Mouse (Mus musculus) embryo, embryonic 11 days (tissue): Measurements from ENCODE around the gene Slc9a9.
A peak's percentile ranks its signal among the peaks of the same experiment; 100 is the strongest.

Source experiments
- DNase-seq: peaks from one replicate; pipeline ENCODE4 v3.0.0-alpha.2; 2015

Slc9a9 gene

DNA sequence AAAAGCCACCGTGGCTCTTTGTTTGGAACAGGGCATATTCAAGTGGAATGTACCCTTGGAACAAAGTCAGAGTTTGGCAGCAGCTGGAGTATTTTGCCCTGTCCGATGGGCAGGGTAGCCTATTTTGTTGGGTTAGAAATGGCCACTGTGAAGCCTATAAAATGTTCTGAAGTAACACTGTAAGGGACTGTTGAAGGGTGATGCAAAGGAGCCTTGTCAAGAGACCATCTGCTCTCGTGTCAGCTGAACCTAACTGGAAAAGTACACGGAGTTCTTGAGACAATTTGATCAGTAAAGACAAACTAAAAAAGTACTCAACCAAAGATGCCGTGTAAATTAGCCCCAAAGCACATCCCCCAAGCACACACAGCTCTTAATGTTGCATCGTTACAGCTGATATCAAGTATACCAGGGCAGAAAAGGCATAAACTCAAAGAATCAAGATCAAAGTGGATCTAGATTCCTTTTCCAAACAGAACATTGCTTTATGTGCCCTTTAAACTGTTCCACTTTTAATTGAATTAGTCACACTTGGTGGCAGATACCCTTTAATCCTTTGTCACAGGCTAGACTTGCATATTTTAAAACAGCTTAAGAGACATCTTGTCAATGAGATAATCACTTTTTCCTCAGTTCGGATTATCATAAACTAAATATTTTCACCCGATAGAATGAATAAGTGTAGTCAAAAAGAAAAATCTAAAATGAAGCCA, 416.6 kb downstream of the Slc9a9 start:
- no peak for DNase-seq

DNA sequence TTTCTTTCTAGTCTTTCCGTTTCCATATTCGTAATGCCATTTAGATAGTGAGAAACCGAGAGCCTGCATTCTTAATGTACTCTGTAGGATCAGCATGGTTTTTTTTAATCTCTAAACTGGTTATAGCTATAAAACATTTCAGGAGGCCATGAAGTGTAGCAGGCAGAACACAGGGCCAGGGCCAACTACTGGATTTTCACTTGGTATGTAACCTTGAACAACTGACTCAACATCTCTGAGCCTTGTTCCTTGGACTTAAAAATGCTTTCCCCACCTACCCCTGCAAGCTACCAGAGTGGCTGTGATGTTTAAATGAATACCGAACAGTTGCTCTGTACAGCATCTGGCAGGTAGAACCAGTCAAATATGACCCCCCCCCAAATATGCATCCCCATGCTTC, 418.5 kb downstream of the Slc9a9 start:
- no peak for DNase-seq

DNA sequence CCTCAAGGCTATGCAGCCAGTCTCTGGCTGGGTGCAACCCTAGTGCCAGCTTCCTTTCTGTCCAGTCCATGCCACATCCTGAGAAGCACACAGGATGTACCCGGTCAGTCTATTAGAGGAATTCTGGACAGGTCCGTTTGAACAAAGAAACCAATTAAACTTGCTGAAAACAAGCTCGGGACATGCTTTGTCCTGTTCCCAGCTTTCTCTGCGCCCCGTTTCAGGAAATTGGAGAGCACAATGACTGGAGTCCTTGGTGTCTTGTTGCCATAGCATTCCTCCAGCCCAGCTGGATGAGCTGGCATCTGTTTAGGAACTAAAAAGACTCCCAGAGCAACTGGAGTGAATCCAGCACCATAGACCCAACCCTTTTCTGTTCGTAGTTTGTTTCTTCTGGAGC, 419.3 kb downstream of the Slc9a9 start:
- DNase-seq, result no peak

DNA sequence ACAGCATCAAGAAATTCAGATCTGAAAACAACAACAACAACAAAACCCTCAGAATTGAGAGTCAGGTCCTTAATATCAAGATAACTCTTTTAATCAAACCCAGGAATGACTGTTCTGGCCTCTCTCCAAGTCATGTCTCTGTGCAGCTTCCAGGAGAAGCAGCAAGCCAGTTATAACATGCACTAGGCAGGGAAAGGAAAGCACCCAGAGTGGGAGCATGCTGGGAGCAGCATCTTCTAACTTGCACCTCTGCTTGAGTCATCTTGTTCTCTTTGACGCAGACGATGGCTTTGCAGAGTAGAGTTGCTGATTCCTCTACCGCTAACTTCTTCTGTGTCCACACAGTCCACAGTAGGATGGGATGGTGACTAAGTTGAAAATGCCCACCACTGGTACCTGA, 426.8 kb downstream of the Slc9a9 start:
- DNase-seq, result no peak

DNA sequence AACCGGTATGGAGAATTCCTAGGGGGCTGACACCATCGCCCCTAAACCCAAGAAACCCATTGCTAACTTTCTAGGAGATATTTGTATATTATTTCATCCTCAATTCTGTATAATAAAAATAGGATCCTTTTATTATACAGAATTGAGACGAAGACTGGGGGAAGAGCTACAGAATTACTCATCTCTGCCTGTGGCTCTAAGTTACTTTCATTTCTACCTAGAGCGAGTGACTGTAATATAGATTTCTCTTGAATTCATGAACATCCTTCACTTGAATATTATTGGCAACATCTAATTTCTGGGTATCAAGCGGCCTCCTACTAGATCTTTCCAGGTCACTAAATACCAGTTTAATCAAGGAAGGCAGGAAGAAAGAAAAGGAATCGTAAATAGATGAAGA, 436.1 kb downstream of the Slc9a9 start:
- DNase-seq, result no peak

DNA sequence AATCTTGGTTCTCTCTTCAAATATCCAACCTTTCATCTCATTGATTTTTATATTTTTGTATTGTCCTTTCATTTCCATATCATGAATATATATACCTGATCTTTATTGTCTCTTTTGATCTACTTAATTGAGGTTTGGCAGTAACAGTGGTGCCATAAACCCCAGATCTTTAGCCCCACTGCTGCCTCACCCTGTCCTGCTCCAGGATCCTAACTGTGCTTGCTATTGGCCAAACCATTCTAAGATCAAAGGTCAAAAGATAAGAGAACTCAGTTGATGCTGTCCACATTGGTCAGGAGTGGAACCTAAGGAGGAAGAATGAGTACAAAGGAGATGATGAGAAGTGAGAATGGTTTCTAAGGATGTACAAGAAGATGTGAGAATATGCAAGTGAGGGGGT, 440.1 kb downstream of the Slc9a9 start:
- DNase-seq, result no peak

DNA sequence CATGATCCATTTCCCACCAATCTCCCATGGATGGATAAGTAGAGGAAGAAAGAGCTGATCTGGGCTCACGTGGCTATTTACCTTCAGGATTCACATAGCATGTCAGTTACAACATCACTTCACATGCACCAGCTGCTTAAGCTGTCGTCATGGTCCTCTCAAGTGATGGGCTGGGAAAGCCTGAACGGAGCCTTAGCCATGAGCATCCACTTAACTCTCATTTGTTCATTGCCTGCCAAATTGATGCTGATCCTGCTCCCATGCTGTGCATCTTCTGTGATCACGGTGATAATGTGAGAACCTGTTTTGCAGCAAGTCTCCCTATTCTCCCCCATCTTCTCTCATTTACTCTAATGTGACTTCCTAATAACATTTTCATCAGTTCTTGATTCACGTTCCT, 441.1 kb downstream of the Slc9a9 start:
- no peak for DNase-seq

DNA sequence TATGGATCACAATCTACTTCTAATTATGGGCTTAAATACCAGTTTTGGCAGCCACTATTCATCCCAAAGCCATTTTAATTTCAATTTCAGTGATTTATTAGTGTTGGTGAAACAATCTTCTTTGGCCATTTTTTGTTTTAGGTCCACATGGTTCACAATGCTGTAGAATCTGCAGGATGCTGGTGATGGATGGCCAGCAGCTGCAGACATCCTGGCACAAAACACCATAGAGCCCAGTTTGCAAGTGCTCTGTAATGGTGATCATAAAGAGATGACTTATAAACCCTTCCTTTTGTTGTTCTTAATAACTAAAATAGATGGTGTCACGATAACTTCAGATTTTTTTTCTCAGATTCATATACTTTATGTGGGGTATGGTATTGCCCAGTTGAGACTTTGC, 442.0 kb downstream of the Slc9a9 start:
- DNase-seq, result no peak

DNA sequence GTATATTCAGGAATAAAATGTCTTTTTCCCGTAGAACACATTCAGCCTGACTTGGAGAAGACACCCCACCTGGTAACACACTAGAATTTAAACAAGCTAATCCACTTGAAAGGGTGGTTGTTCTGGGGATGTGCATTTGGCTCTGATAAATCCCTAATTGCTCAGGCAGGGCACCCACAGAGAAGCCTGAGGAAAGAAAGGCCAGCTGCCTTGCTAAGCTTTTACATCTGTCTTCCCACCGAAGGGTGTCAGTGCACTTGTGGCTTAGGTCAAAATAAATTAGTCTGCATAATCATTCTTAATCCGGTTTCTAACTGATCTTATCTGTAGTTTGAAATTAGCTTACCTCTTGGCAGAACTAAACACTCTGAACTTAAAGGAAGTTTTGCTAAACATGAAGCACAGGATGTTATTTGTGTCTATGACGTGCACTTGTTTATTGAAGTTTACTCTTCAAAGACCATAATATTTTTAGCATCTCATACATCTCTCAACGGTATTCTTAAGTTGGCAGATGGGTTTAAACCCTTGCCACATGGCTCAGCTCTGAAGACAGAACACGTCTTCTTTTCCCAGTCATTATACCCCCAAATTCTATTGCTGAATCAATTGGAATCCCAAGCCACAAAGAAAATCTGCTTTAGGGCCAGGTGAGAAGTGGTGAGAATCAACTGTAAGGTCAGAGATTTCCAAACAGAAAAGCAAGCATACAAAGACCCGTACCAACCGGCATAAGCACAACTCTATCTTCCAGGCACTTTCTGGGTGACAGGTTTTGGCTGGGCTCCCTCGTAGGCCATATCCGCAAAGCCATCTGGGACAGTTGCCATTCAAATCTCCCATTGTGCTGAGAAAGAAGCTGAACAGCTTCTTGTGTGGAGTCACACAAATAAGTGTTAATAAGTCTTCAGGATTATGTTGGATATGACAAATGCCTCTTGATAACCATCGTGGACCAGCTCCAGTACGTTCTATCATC, 443.7 kb downstream of the Slc9a9 start:
- DNase-seq, result no peak

DNA sequence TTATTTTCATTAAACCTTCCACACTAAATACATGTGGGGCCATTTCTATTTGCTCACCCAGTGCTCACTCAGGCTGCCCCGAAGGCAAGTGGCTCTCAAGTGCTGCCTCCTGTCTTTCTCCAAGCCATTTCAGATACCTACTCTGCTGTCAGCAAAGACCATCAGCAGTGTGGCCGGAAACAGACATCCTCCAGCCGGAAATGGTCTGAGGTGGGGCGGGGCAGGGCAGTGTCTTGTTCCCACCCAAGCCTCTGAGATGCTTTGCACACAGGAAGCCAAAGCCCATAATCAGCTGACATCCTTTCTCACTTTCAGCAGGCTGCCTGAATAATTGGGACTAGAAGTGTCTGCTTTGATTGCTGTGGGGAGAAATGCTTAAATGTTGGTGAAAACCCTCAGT, 450.4 kb downstream of the Slc9a9 start:
- DNase-seq, result peak; percentile 14

DNA sequence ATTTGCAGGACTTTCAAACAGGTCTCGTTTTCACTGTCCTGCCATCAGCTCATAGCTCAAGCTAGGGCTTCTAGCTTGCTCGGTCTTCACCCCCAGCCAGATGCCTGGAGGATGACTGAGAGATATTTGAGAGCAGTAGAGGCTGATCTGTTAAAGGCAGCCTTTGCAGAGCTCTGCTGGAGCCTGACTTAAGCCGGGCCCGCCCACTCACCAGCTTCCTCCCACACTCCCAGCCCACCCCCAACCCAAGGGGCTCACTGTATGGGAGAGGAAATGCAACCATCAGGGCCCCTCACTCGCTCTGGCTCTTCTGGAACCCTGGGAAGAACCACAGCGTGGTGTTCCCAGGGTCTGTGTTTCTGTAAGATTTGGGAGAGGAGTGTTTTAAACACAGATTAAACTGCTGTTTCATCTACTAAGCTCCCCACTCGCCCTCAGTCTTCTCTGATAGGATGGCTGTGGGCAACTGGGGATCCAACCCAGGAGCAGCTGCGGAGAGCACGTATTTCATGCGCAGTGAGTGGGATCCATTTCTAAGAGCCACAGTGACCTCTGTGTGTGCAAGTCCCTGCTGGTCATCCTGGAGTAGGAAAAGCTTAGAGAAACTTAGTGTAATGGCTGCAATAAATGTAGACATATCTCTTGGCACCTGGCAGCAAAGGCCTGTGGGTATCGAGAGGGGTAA, 451.6 kb downstream of the Slc9a9 start:
- DNase-seq, result peak; percentile 69

DNA sequence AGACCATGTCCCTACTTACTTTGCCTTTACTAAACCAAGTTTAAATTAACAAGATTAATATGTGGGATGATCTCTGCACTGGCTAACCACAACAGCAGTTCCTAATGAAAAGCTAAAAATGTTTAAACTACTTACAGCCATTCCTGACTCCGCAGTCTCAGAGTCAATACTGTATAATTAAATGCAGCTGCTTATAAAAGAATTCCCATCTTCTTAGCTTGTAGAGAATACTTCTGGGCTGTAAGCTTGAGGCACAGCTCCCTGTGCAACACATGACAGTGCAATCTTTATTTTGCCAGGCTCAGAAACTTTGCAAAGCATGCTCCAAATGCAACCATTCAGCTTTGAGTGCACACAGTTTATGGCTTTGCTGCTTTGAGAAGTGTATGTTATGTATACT, 456.0 kb downstream of the Slc9a9 start:
- DNase-seq, result no peak

DNA sequence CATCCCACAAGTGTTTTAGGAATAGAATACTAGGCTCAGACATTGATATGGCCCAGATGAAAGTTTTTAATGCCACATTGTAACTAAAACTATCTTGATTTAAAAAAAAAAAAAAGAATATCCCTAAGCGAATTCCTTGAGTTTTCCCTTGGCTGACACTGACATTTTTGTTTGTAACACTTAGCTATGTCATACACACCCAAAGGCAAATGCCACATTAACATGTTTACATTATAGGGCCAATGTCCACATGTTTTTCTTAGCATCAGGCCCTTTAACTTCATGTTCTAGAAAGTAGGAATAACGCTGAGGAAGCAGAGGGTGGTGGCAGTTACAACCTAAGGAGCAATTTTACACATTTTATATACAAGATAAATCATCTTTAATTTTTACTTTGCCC, 458.1 kb downstream of the Slc9a9 start:
- DNase-seq, result no peak

DNA sequence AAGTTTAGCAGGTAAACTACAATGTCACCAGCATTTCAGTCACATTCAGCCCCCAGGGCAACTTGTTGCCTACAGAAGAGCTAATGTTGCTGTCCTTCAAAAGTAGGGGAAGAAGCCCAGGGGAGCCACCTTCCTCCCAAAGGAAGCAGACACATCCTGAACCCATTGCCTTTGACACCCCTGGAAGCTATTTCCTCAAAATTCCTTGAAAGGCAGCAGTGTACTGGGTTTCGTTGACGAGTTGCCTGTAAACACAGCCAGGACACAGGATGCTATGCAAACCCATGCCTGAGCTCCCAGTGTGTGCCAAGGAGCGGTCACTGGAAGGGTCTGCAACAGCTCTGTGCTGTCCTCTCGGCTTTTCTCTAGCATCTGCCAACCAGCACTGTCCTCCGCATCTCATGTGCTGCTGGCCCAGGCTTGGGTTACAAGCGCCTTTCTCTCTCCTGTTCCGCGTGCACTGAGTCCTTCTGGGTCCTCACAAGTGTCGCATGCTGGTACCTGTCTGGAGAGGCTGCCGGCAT, 479.6 kb downstream of the Slc9a9 start:
- no peak for DNase-seq

DNA sequence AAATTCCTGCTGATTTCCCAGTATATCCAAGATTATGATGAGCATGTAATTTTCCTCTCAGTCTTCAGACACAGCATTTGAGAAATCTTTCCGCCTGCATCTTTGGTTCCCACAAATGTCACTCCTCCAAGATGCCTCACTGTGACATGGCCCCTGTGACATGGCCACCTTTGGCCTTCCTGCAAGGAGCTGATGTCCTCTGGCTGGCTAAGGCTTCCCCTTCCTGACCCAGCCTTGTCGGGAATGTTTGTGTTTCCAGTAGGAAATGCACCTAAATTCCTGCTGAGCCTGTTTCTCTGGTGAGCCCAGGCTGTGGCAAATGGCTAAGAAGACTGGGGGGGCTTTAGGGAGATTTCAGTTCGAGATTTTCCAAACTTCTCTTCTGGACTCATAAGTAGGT, 480.4 kb downstream of the Slc9a9 start:
- DNase-seq, result no peak

DNA sequence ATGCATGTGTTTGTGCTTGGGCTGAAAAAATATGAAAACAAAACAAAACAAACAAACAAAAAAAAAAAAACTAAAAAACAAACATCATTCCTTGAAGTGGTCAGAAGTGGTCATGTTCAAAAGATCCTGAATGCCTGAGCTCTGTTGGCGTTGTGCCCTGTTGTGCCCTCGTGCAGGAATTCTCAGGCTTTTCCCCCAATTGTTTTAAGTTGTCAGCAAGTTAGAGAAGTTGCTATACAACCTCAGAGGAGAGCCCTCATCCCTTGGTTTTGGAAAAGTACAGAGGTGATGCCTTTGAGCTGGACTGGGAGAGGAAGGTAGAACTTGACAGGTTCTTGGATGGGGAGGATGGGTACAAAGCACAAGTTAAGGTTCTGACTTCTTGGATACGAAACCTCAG, 480.9 kb downstream of the Slc9a9 start:
- DNase-seq, result no peak

DNA sequence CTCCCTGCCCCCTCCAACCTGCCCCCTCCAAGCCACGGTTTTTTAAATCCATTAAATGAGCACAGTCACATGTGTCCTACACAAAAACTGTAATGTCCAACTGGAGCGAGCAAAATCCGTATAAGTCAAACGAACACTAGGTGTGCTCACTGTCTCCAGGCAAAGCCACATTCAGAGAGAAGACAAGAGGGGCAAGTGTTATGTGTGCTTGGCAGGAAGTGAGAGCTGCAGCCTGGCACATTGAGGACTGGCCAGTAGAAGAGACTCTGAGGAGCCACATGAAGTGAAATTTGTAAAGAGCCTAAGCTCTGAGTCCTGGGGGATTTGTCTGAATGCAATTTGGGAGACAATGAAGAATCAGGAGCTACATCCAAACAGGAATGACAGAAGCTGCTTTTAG, 481.3 kb downstream of the Slc9a9 start:
- DNase-seq, result no peak

DNA sequence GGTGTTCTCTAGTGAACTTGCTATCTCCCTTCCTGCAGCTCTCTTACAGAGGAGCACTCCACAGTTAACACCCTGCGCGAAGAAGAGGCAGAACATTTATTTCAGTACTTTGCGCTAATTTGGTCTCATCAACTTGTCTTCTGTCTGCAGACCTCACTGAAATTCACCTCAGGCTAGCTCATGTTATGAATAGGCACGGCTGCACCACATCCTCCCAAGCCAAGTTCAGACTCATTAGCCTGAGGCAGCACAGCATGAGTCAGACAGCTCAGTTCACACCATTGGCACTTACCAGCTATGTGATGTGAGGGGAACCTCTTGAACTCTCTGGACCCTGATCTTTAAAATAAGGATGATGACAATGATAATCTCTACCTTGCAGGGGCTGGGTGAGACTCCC, 482.0 kb downstream of the Slc9a9 start:
- peak; percentile 16 for DNase-seq

DNA sequence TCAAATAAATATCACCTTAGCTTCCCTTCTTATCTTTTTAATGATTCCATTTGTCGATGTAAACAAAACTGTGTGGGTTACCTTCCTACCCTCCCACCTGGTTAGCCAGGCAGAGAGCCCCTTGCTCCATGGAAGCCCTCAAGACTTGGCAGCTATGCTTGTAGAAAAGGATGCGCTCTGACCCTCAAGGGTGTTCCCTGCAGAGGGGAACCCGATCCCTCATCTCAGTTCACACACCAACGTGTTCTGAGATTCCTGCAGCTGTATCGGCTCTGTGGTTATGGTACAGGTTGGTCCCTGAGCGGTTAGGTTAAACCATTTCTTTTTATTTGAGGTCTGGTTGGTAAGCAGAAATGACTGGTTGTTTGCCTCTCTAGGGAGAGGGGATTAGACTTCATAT, 484.3 kb downstream of the Slc9a9 start:
- no peak for DNase-seq

DNA sequence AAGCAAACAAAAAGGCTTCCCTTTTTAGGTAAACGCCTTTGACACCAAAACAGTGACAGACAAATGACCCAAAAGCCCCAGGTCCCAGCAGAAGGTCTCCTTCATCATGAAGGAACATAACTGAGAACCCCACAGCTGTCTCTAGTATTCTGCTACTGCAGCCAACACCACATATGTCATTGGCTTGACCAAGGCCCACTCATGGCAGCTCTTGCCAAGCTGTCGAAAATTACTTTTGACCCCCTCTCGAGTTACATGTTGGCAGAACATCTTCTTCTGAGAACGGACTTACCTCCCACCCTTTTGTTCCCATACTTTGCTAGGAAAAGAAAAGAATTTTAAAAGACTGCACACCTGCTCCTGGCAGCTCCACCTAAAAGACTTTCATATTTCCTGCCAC, 488.2 kb downstream of the Slc9a9 start:
- DNase-seq, result no peak

DNA sequence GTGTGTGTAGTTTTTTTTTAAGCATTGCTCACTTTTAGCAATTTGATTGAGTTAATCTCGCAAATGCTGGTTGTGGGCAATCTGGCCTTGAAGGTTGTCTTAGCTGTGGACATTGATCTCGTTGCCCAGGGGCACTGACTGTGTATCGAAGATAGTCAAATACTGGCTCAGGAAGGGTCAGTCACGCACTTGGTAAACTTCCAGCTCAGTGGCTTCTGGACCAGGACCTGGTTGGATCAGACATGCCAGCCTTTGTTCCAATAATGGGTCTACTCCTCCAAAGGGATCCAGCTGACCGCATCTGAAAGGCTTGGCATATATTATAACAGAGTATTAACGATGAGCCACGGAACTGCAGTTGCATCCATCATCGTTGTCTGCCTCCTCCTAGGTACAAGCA, 489.2 kb downstream of the Slc9a9 start:
- DNase-seq, result no peak

DNA sequence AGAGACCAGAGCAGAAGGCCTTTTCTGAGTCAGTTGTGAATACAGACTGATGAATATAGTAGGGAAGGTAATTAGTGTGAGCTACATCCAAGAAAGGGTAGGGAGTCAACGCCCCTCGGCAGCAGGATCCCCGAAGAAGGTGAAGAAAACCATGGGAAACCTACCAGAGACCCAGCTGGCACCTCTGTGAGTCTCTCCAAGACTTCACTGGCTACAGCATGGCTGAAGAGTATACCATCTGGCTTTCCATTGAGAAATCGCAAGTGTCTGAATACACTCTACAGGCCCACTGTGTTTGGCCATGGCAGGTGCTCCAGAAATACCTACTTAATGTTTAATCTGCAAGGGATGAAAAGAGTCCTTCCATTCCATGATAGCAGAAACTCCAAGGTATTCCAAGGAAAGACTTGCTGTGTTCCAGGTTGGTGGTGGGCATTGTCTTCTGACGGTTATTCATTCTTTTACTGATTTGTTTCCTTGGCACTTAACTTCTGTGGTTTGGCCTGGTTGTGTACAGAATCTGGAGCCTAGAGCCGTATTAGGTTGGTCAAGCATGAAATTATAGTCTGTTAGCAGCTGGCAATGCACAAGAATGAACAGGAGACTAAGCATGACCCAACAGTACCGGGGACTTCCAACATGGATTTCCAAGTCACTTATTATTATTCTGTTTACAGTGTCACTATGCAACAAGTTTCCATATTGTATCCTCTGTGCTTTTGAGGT, 491.0 kb downstream of the Slc9a9 start:
- no peak for DNase-seq

DNA sequence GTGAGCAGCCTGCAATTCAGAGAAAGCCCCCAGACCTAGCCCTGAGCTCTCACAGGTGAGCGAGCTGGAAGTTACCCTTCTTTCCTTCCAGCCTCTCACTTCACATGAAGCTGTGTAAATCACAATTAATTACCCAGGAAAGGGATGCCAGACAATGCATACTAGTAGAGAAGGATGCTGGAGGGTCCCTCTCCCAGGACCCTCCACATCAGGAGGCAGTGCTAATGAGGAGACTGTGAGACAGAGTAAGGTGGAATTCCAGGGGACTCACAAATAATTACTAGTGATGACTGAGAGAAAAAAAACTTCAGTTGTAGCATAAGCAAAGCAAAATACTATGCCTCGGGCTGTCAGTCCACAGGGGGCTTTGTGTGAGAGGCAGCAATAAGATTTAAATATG, 492.0 kb downstream of the Slc9a9 start:
- DNase-seq, result no peak
